Mouse (Mus musculus) C2C12 (cell line): ENCODE measurements around the gene Cradd.

Source experiments
- CTCF ChIP-seq: IDR thresholded peaks from one replicate; pipeline ENCODE4 v1.5.1; 2011; ENCODE audit not compliant: control insufficient read depth, insufficient read depth, insufficient read length
- MAX ChIP-seq: IDR thresholded peaks from one replicate; pipeline ENCODE4 v1.6.1; 2011; ENCODE audit warnings: mild to moderate bottlenecking, control low read depth
- MYOD1 ChIP-seq: IDR thresholded peaks from one replicate; pipeline ENCODE4 v1.6.1; 2011; ENCODE audit warnings: low read depth; ENCODE audit not compliant: control insufficient read depth, insufficient read length
- USF1 ChIP-seq: IDR thresholded peaks from one replicate; pipeline ENCODE4 v1.6.1; 2011; ENCODE audit warnings: low read depth, mild to moderate bottlenecking, control low read depth, moderate library complexity

DNA sequence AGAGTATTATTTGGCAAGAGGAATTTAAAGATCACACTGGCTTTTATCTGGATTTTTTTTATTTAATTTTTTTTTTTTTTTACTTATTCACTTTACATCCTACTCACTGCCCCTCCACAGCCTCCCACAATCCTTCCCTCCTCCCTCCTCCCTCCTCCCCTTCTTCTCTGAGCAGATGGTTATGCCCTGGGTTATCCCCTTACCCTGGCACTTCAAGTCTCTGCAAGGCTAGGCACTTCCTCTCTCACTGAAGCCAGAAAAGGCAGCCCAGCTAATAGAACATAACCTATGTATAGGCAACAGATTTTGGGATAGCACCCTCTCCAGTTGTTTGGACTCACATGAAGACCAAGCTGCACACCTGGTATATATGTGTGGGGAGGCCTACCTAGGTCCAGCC lies 183.7 kb downstream of the Cradd start:
- TF ChIP-seq CTCF, result no peak
- no peak for TF ChIP-seq USF1
- TF ChIP-seq MAX, result no peak
- no peak for TF ChIP-seq MYOD1
